Mouse (Mus musculus) megakaryocyte, embryonic 14.5 days (primary cell): Measurements from ENCODE around the gene Dnm1.

Experiments used
- FLI1 ChIP-seq: IDR thresholded peaks from 2 replicates; pipeline ENCODE4 v1.6.1; 2012; ENCODE audit warnings: low read length, inconsistent platforms, mixed read lengths
- GATA1 ChIP-seq: IDR thresholded peaks from 3 replicates; pipeline ENCODE4 v1.6.1; 2012; ENCODE audit warnings: mixed read lengths, low read length, inconsistent platforms, borderline replicate concordance

DNA sequence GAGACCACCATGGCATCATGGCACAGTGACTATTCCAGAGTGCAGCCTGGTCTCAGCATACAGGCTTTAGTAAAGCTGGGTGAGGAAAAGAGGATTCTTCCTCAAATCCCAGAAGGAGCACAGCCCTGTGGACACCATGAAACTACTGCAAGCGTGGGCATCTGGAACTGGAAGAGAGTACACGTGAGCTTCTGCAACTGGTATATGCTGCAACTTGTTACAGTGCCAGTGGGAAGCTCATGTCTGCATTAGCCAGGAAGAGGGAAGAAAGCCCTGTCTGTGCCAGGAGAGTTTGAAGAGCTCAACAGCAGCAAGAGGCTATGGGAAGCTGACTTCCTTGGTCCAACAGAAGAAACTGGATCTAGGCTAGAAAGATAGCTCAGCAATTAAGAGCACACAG is 29.6 kb upstream of the Dnm1 start:
- TF ChIP-seq GATA1 (no peak), FLI1 (no peak)
